Mouse (Mus musculus) stomach, postnatal 0 days (tissue): ENCODE results near the gene Smarcb1.

Experiments used
- CTCF ChIP-seq: IDR thresholded peaks from 2 replicates; pipeline ENCODE4 v1.5.1; 2016; ENCODE audit warnings: antibody characterized with exemption, low read depth, mild to moderate bottlenecking, moderate library complexity
- EP300 ChIP-seq: optimal IDR thresholded peaks from 2 replicates; pipeline ENCODE3; 2016; ENCODE audit warnings: antibody characterized with exemption

DNA sequence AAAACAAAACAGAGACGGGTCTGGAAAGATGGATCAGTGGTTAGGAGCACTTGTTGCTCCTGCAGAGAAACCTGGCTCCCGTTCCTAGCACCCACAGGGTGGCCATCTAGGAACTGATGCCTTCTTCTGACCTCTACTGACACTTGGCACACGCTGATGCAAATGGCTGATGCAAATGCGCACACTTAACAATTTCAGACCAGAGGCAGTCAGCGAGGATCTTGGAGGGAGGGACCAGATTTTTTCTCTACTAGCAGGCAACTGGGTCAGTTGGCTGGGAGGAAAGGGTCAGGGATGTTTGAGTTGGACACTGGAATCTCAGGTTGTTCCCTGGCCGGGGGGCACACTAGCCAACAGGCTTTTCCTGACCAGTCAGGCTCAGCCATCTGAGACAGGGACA, 11.5 kb upstream of the Smarcb1 start, which contains the start of gene Chchd10:
- TF ChIP-seq CTCF (no peak), EP300 (no peak)
